Mouse (Mus musculus): Measurements from ENCODE around the gene Fas. TPM values are rescaled to one million over a fixed set of nuclear protein-coding genes. Genes with fewer than 3 reads are reported as not detected.

The Fas gene
- polyA plus RNA-seq, 2 experiments from 2014 or later, result 110 to 143 TPM

DNA sequence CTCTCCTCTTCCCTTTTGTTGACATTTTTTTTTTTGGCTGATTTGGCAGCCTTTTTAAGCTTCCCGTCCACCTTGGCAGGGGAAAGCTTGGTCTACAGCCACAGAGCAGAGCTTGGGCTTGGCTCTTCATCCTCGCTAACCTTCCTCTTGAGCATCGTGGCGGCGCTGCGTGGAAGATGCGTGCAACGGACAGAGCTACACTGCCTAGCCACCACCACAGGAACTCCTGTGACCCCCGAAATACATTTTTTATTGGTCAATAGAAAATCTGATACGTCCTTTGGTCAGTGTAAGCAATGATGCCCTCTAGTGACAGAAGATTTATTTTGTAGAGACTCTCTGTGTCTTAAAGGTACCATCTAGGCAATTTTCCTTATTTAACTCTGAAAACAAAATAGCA, 6.1 kb upstream of the Fas start:
- ATAC-seq, result no peak

DNA sequence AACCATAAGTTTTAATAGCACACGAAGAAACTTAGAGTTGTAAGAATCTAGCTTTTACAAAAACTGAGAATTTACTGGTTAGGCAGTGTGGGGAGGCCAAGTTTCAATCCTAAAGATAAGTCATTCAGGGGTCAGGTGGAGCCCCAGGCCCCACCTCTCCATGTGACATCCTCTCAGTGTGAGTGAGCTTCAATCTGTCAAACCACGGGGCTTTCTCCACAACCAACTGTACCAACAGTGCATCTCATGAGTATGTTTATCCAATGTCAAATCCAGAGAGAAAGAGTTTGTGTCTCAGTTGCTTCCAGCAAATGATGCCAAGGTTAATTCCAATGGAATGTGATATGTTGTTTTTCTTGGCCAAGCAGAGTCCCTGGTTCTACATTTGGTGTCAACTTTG, 5.6 kb upstream of the Fas start:
- ATAC-seq, result no peak

DNA sequence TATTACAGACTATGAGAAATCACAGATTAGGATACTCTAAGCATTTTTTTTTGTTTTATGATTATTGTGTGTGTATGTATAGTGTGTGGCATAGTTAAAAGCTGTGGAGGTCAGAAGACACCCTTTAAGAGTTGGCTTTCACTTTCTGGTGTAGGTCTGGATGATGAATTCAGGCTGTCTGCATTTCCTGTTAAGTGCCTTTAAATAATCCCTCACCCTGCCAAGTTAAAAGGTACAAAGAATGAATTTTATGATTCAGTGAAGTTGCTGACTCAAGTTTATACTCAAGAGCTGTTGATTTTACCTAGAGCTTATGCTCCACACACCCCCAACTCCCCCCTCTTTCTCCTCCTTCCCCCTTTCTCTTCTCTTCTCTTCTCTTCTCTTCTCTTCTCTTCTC, 3.2 kb upstream of the Fas start:
- ATAC-seq, result peak; percentile 40

DNA sequence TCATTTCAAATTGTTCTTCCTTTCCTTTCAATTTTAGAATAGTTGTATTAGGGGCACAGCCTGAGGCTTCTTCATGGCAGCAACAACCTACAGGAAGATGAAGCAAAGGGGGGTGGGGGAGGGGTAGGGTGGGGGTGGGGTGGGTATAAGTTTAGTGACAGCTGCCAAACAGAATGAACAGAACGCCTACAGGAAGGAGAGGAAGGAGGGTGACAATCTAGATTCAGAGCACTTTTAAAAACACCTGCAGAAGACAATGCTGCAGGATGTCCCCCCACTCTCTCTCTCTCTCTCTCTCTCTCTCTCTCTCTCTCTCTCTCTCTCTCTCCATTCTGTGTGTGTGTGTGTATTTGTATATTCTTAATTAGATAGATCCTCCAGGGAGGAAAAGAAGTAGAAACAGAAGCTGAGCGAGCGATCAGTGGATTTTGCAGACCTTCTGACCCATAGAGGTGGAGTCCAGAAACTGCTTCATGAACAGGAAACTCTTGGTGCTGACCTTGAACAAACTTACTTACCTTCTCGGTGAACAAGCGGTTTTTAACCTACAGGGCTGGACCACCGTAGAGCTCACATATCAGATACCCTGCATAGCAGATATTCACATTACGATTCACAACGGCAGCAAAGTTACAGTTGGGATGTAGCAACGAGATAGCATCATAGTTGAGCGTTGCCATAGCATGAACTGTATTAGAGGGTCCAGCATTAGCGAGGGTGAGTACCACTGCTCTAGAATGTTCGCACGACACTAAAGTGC, 2.6 kb upstream of the Fas start:
- ATAC-seq, result peak; percentile 41

DNA sequence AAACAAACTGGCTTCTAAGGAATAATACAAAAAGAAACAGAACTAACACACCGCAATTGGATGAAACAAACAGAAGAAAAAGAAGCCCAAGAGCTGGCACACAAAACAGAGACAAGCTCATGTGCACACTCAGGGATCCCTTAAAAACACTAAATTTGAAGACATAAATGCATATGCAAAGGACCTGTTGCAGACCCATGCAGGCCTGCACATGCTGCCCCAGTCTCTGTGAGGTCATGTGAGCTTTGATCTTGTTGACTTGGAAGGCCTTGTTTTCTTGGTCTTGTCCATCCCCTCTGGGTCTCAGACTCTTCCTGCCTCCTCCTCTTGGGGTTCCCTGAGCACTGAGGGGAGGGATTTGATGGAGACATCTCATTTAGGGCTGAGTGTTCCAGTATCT, 1.8 kb upstream of the Fas start:
- no peak for ATAC-seq

DNA sequence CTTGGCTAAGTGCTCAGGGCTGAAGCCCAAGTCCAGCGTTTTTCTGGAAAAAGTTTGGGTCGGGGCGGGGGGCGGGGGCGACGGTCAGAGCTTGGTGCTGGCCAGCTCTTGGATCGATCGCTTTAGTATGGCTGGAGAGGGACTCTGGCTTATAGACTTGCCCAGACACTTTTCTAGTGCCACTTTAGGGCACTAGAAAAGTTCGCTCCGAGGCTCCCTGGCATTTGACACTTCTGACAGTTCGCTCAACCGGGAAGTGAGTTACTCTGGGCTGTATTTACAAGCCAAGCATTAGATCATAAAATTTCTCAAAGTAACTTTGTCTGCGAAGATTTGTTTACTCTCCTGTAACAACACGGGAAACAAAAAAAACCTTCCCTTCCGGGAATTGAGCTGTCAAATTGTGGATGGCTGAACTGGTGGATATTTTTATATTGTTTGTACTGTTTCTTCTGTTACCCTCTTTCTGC, 441 bp downstream of the Fas start:
- ATAC-seq, result no peak

DNA sequence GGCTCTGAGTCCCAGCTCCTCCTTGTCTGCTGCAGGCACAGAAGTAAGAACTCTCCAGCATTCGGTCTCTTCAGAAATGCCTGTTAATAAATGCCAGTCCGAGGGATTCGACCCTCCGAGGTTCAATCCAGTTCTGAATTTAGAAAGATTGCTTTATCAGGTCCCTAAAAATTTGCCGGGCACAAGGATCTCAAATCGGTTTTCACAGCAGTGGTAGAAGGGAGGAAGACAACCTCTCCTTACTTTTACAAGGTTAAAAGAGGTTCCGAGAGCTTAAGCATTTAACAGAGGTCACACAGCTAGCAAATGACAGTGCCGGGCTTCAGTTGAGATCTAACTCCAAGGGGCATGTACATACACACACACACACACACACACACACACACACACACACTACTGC, 913 bp downstream of the Fas start:
- ATAC-seq, result no peak

DNA sequence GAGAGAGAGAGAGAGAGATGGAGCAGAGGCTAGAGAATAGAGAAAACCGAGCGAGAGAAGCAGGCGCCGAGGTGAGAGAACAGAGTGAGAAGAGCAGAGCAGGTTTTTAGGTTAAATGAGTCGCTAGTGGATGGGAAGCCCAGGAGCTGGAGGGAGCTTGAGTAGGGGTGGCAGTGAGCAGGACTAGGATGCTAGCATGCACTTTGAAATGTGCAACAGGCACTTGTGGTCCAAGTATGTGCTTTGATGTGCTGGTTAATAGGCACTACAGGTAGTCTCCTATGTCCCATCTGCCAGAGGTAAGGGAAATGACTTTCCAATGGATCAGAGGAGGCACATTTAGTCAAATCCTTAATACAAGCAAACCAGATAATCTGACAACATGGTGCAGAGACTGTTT, 1.5 kb downstream of the Fas start:
- no peak for ATAC-seq

- no peak for ATAC-seq
These were observed 2.2 kb downstream of the Fas start for GRCm38 (mm10) chr19:34292701-34293100.

GRCm38 (mm10) chr19:34293376-34293947, 3.0 kb downstream of the Fas start:
- ATAC-seq, result no peak

DNA sequence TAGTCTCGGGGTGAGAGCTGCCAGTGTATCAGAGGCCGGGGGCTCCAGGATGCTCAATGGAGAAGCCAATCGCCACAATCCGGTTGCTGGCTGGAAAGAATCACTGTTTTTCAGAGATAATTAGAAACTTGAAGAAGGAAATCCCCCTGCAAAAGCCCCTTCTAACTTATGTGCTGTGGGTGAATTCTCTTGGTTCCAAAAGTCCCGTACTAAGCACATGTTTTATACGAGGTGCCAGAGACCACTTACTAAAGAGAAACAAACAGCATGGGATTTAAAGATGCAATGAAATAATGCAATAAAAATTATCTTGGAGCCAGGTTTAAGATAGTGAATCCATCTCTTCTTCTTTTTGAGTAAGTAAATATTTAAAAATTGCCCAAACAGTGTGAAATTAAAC, 5.0 kb downstream of the Fas start:
- peak; percentile 2 for ATAC-seq

- no peak for ATAC-seq
These were observed 8.1 kb downstream of the Fas start for GRCm38 (mm10) chr19:34298531-34298930.

DNA sequence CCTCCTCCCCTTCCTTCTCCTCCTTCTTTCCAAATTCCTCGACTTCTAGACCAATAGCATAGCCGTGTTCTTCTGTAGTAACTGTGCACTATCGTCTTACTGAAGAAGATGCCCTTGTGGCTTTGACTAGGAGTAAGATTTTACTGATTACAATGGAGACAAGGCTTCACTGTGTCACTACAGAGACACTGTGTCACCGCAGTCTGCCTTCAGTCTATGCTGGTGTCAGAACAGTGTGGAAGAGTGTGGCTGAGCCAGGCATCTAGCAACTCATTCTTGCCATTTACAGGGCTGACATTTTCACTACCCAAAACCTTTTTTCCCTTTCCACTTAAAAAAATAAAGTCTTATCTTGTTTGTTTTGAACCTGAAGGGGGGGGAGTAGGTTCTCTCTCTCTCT, 8.8 kb downstream of the Fas start:
- ATAC-seq, result peak; percentile 78

DNA sequence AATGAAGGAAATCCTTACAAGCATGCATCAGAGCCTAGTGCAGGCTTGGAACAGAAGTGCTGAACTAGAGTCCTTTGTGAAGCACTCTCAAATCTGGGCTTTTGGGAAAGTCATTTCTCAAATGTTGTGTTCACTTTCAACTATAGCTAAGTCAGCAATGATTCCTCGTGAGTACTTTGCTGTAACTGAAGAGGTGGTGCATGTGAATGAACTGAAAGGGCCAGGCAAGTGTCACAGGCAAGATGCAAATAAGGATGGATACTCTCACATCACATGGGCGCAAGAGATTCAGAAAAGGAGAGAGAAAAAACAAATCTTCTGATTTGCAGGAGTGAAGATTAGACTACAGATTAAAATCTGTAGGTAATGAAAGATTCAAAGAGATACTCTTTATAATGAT, 10.0 kb downstream of the Fas start:
- no peak for ATAC-seq

DNA sequence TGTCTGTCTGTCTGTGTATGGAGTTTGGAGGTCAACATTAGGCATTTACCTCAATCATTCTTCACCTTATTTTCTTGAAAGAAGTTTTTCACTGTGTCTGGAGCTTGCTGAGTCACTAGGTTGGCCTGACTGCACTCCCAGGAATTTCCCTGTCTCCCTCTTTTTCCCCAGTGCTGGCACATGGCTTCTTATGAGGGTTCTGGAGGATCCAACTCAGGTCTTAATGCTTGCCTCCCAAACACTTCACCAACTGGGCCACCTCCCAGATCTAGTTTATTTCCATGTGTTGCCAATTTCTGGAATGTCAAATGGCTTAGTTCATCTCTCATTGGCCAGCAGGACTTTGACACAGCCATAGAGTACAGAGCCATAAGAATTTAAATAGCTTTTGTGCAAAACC, 14.5 kb downstream of the Fas start:
- no peak for ATAC-seq

GRCm38 (mm10) chr19:34306794-34307193, 16.3 kb downstream of the Fas start:
- ATAC-seq, result peak; percentile 90

GRCm38 (mm10) chr19:34312151-34312728, 21.8 kb downstream of the Fas start:
- ATAC-seq, result no peak

GRCm38 (mm10) chr19:34328051-34328450, 37.6 kb downstream of the Fas start:
- ATAC-seq, result no peak

DNA sequence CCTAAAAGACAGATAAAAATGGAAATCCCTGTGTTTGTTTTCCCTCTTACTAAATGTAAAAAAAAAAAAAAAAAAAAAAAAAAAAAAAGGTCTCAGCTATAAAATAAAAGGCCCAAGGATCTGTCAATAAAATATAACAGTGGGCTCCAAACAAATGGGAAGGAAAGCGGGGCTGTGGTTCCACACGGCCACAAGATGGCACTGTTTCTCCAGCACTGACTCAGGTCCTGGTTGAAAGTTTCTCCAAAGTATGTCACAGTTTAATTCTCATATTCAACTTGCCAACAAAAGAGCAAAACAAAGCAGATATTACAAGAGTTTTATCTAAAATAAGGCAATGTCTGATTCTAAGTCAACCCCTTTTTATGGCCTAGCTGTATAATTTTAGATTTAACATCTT, 43.8 kb downstream of the Fas start:
- ATAC-seq, result peak; percentile 66

DNA sequence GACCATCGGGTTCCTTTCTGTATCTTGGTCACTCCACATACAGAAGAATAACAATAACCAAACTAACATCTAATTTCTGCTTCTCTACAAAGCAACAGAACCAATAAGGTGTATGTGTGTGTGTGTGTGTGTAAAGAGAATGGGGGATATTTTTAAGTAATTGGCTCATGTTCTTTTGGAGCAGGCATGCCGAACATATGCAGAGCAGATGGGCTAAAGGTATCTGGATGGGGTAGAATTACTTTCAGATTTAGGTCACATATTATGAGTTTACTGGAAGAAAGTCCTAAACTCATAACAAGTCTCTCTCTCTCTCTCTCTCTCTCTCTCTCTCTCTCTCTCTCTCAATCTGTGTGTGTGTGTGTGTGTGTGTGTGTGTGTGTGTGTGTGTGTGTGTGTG, 54.2 kb downstream of the Fas start:
- no peak for ATAC-seq

GRCm38 (mm10) chr19:34345616-34346267, 55.3 kb downstream of the Fas start:
- no peak for ATAC-seq

- ATAC-seq, result no peak
These were observed 62.9 kb downstream of the Fas start for GRCm38 (mm10) chr19:34353291-34353805.

DNA sequence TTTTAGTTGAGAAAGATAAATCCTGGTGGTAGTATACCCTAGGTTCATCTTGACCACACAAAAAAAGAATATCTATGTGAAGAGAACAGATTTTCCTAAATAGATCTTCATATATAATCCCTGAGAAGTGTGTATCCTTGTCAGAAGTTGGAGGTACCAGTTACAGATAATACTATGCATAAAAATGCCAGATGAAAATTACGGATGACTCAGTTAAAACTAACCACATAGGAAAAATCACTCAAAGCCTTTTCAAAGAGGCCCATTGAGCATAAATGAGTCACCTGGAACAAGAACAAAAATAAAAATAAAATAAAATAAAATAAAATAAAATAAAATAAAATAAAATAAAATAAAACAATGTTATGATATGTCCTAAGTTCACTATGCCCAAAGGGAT, 72.2 kb downstream of the Fas start:
- no peak for ATAC-seq

- ATAC-seq, result no peak
These were observed 79.1 kb downstream of the Fas start for GRCm38 (mm10) chr19:34369551-34369950.

Measured in activated CD4-positive, CD25-positive, alpha-beta regulatory T cell, adult 4 months (primary cell).